Mouse (Mus musculus) midbrain, embryonic 16.5 days (tissue): ENCODE measurements around the gene Elp5. TPM values are rescaled to one million over a fixed set of nuclear protein-coding genes. Genes with fewer than 3 reads are reported as not detected.

ENCODE experiments used
- ATAC-seq: fragments of 200-750 bp; cut with Nextera tagmentation; 2 replicates; pipeline ENCODE4 v1.8.0; 2017; ENCODE audit warnings: moderate TSS enrichment
- H3K27ac ChIP-seq: fragments of 300-500 bp; sonication (generic); 2 replicates; pipeline ENCODE4 v1.5.1; 2014; ENCODE audit warnings: mild to moderate bottlenecking, low read length, mixed read lengths
- H3K27me3 ChIP-seq: fragments of 300-500 bp; sonication (generic); 2 replicates; pipeline ENCODE4 v1.6.1; 2014; ENCODE audit warnings: low read depth, low read length, mixed read lengths; ENCODE audit not compliant: control insufficient read depth, insufficient read depth
- H3K36me3 ChIP-seq: fragments of 300-500 bp; sonication (generic); 2 replicates; pipeline ENCODE4 v1.6.1; 2014; ENCODE audit warnings: mild to moderate bottlenecking, low read length, moderate library complexity, mixed read lengths; ENCODE audit not compliant: control insufficient read depth, insufficient read depth
- H3K4me1 ChIP-seq: fragments of 300-500 bp; sonication (generic); 2 replicates; pipeline ENCODE4 v1.6.1; 2014; ENCODE audit warnings: mild to moderate bottlenecking, low read length, mixed read lengths; ENCODE audit not compliant: control insufficient read depth, insufficient read depth
- H3K4me2 ChIP-seq: fragments of 300-500 bp; sonication (generic); 2 replicates; pipeline ENCODE4 v1.6.1; 2014; ENCODE audit warnings: mild to moderate bottlenecking, low read length, mixed read lengths
- H3K4me3 ChIP-seq: fragments of 300-500 bp; sonication (generic); 2 replicates; pipeline ENCODE4 v1.5.1; 2014; ENCODE audit warnings: low read depth, mild to moderate bottlenecking, low read length, moderate library complexity, mixed read lengths
- H3K9ac ChIP-seq: fragments of 300-500 bp; sonication (generic); 2 replicates; pipeline ENCODE4 v1.6.1; 2014; ENCODE audit warnings: low read depth, low read length, mixed read lengths
- H3K9me3 ChIP-seq: fragments of 300-500 bp; sonication (generic); replicated peaks from 2 replicates; pipeline ENCODE4 v1.6.1; 2014; ENCODE audit warnings: mild to moderate bottlenecking, low read length, mixed read lengths; ENCODE audit not compliant: control insufficient read depth, poor library complexity, severe bottlenecking
- WGBS: fragments of 180-500 bp; shearing (Covaris S2); extraction: QIAGEN DNeasy Blood & Tissue Kit; methylation state at CpG from one replicate; pipeline ENCODE4 v1.1.7; 2014; 5-methylcytosine and 5-hydroxymethylcytosine counted together
- polyA plus RNA-seq: library from polyadenylated mRNA; unstranded; fragments of >200 nt; fragmentation: Nextera tagmentation; extraction: Ambion mirVana; gene quantifications from 2 replicates; pipeline ENCODE4 v1.2.1, GENCODE M21; 2015

Gene Elp5
- polyA plus RNA-seq, 1 experiment from 2014 or later: 173 TPM

- Histone ChIP-seq H3K4me3 (no peak overlapping the region), H3K4me2 (no peak overlapping the region), H3K36me3 (no peaks in the 10 kb centered on the region), H3K9ac (no peak overlapping the region), H3K4me1 (peaks cover 2% of the 10 kb centered on the region; the same call in 1 of the 2 replicates), H3K9me3 (no peaks in the 10 kb centered on the region), H3K27ac (no peak overlapping the region), H3K27me3 (peaks cover 8% of the 10 kb centered on the region)
- no peak for ATAC-seq
- WGBS: 92% methylated on average over 18 of the region's 18 CpGs
Measured at GRCm38 (mm10) chr11:69945997-69946891, 36.1 kb downstream of the Elp5 start.

GRCm38 (mm10) chr11:69945216-69945615, 37.1 kb downstream of the Elp5 start:
- Histone ChIP-seq H3K4me2 (no peak overlapping the region), H3K4me3 (no peak overlapping the region), H3K9ac (no peak overlapping the region), H3K27ac (no peak overlapping the region), H3K27me3 (peaks cover 8% of the 10 kb centered on the region), H3K4me1 (peaks cover 2% of the 10 kb centered on the region; the same call in 1 of the 2 replicates), H3K36me3 (no peaks in the 10 kb centered on the region), H3K9me3 (no peaks in the 10 kb centered on the region)
- ATAC-seq: no peak
- 81% methylated on average over 13 of the region's 13 CpGs for WGBS

- no peak overlapping the region for H3K4me2 ChIP-seq
- ATAC-seq: no peak
- no peaks in the 10 kb centered on the region for H3K9me3 ChIP-seq
- no peak overlapping the region for H3K4me3 ChIP-seq
- peaks cover 19% of the 10 kb centered on the region for H3K27me3 ChIP-seq
- no peak overlapping the region for H3K9ac ChIP-seq
- no peaks in the 10 kb centered on the region for H3K36me3 ChIP-seq
- 82% methylated on average over 4 of the region's 4 CpGs for WGBS
- no peak overlapping the region for H3K27ac ChIP-seq
- H3K4me1 ChIP-seq: 0 out of 2 replicates have a peak, but pooled peaks cover 2% of the 10 kb centered on the region
Measured at GRCm38 (mm10) chr11:69940962-69941361, 41.4 kb downstream of the Elp5 start.

- H3K4me1 ChIP-seq: peaks cover 2% of the 10 kb centered on the region; the same call in 1 of the 2 replicates
- ATAC-seq: no peak
- no peak overlapping the region for H3K9ac ChIP-seq
- H3K36me3 ChIP-seq: no peaks in the 10 kb centered on the region
- 93% methylated on average over 17 of the region's 17 CpGs for WGBS
- H3K4me2 ChIP-seq: no peak overlapping the region
- H3K9me3 ChIP-seq: no peaks in the 10 kb centered on the region
- H3K27me3 ChIP-seq: peaks cover 19% of the 10 kb centered on the region
- no peak overlapping the region for H3K27ac ChIP-seq
- no peak overlapping the region for H3K4me3 ChIP-seq
Measured at GRCm38 (mm10) chr11:69939731-69940130, 42.6 kb downstream of the Elp5 start.

GRCm38 (mm10) chr11:69939181-69939580, 43.1 kb downstream of the Elp5 start:
- H3K9me3 ChIP-seq: no peaks in the 10 kb centered on the region
- ATAC-seq: no peak
- H3K27ac ChIP-seq: no peak overlapping the region
- no peak overlapping the region for H3K9ac ChIP-seq
- peaks cover 19% of the 10 kb centered on the region for H3K27me3 ChIP-seq
- H3K4me1 ChIP-seq: peaks cover 4% of the 10 kb centered on the region; the same call in 1 of the 2 replicates
- no peaks in the 10 kb centered on the region for H3K36me3 ChIP-seq
- H3K4me2 ChIP-seq: no peak overlapping the region
- H3K4me3 ChIP-seq: no peak overlapping the region
- WGBS: 75% methylated on average over 5 of the region's 5 CpGs

- H3K4me3 ChIP-seq: no peak overlapping the region
- no peaks in the 10 kb centered on the region for H3K36me3 ChIP-seq
- H3K4me2 ChIP-seq: no peak overlapping the region
- no peak overlapping the region for H3K27ac ChIP-seq
- peaks cover 4% of the 10 kb centered on the region; the same call in 1 of the 2 replicates for H3K4me1 ChIP-seq
- peaks cover 19% of the 10 kb centered on the region for H3K27me3 ChIP-seq
- ATAC-seq: no peak
- no peak overlapping the region for H3K9ac ChIP-seq
- 36% methylated on average over 9 of the region's 9 CpGs for WGBS
- no peaks in the 10 kb centered on the region for H3K9me3 ChIP-seq
Measured at GRCm38 (mm10) chr11:69938401-69938979, 43.8 kb downstream of the Elp5 start.

- Histone ChIP-seq H3K27ac (no peak overlapping the region), H3K4me2 (no peak overlapping the region), H3K4me1 (peaks cover 4% of the 10 kb centered on the region; the same call in 1 of the 2 replicates), H3K27me3 (peaks cover 19% of the 10 kb centered on the region), H3K4me3 (no peak overlapping the region), H3K36me3 (no peaks in the 10 kb centered on the region), H3K9me3 (no peaks in the 10 kb centered on the region), H3K9ac (no peak overlapping the region)
- WGBS: 69% methylated on average over 5 of the region's 5 CpGs
- ATAC-seq: no peak
Measured at GRCm38 (mm10) chr11:69937834-69938233, 44.5 kb downstream of the Elp5 start.

GRCm38 (mm10) chr11:69937385-69937784, 44.9 kb downstream of the Elp5 start:
- no peak overlapping the region for H3K4me2 ChIP-seq
- 29% methylated on average over 4 of the region's 4 CpGs for WGBS

More at GRCm38 (mm10) chr11:69937385-69937784, 44.9 kb downstream of the Elp5 start:
- Histone ChIP-seq H3K9ac (no peak overlapping the region), H3K4me3 (no peak overlapping the region), H3K4me1 (peaks cover 4% of the 10 kb centered on the region; the same call in 1 of the 2 replicates), H3K36me3 (no peaks in the 10 kb centered on the region), H3K9me3 (no peaks in the 10 kb centered on the region), H3K27ac (no peak overlapping the region), H3K27me3 (peaks cover 19% of the 10 kb centered on the region)
- ATAC-seq: no peak
